Comparison of ENCODE assay signal across 8 mouse cellular contexts in genomic region chr15:82911001-82911964, GRCm38 (mm10).
DNase-seq lines count a peak whose midpoint lies in the region; ATAC-seq and TF ChIP-seq lines count a peak whose summit lies in the region.

No protein-coding gene starts in this region.

- H3K4me3 ChIP-seq in lung, embryonic 14.5 days (ENCODE audit: low read depth, low read length): peak overlapping the region; percentile 23
- peak overlapping the region; percentile 53 for H3K4me3 ChIP-seq in forebrain, embryonic 10.5 days
- H3K4me3 ChIP-seq in intestine, embryonic 15.5 days (replicated peaks): peak overlapping the region; percentile 4; the same call in 1 of the 2 replicates
- peak overlapping the region; percentile 35 for H3K4me3 ChIP-seq in neural tube, embryonic 13.5 days

- H3K27me3 ChIP-seq in lung, embryonic 14.5 days (ENCODE audit: insufficient read depth, low read length): peaks cover 21% of the 10 kb centered on the region; the same call in 1 of the 2 replicates
- peaks cover 98% of the 10 kb centered on the region for H3K27me3 ChIP-seq in forebrain, embryonic 10.5 days (ENCODE audit: poor library complexity, severe bottlenecking)
- H3K27me3 ChIP-seq in intestine, embryonic 15.5 days (replicated peaks): peaks cover 15% of the 10 kb centered on the region; the same call in 1 of the 2 replicates
- peaks cover 74% of the 10 kb centered on the region for H3K27me3 ChIP-seq in neural tube, embryonic 13.5 days

- H3K36me3 ChIP-seq in lung, embryonic 14.5 days (ENCODE audit: insufficient read depth): no peaks in the 10 kb centered on the region
- H3K36me3 ChIP-seq in forebrain, embryonic 10.5 days (replicated peaks): no peaks in the 10 kb centered on the region
- no peaks in the 10 kb centered on the region for H3K36me3 ChIP-seq in intestine, embryonic 15.5 days
- no peaks in the 10 kb centered on the region for H3K36me3 ChIP-seq in neural tube, embryonic 13.5 days

- DNase-seq in lung, embryonic 14.5 days: peak; percentile 62
- DNase-seq in lung, postnatal 36 days: no peak
- peak; percentile 70 for DNase-seq in forebrain, embryonic 10.5 days (ENCODE audit: extremely low spot score, low spot score)
- no peak for DNase-seq in adrenal gland, postnatal 4 days (ENCODE audit: low spot score in 2 of 2)
- DNase-seq in gastrocnemius, postnatal 25 days: no peak
- DNase-seq in urinary bladder, postnatal 10 days (ENCODE audit: low spot score): no peak

- peaks cover 16% of the 10 kb centered on the region for H3K4me1 ChIP-seq in lung, embryonic 14.5 days (ENCODE audit: insufficient read depth)
- H3K4me1 ChIP-seq in forebrain, embryonic 10.5 days: peaks cover 72% of the 10 kb centered on the region
- H3K4me1 ChIP-seq in intestine, embryonic 15.5 days (replicated peaks): peaks cover 15% of the 10 kb centered on the region
- peaks cover 60% of the 10 kb centered on the region for H3K4me1 ChIP-seq in neural tube, embryonic 13.5 days (replicated peaks)

- H3K4me2 ChIP-seq in lung, embryonic 14.5 days: peak overlapping the region; percentile 65
- peak overlapping the region; percentile 59 for H3K4me2 ChIP-seq in intestine, embryonic 15.5 days (replicated peaks)
- peak overlapping the region; percentile 78 for H3K4me2 ChIP-seq in neural tube, embryonic 13.5 days

- no peaks in the 10 kb centered on the region for H3K9me3 ChIP-seq in lung, embryonic 14.5 days (ENCODE audit: low read depth, low read length)
- H3K9me3 ChIP-seq in forebrain, embryonic 10.5 days: no peaks in the 10 kb centered on the region
- no peaks in the 10 kb centered on the region for H3K9me3 ChIP-seq in intestine, embryonic 15.5 days
- no peaks in the 10 kb centered on the region for H3K9me3 ChIP-seq in neural tube, embryonic 13.5 days

- peak overlapping the region; percentile 46 for H3K9ac ChIP-seq in lung, embryonic 14.5 days
- H3K9ac ChIP-seq in intestine, embryonic 15.5 days: 0 out of 2 replicates have a peak overlapping the region, but pooled peaks have one; percentile 28
- peak overlapping the region; percentile 71 for H3K9ac ChIP-seq in neural tube, embryonic 13.5 days

- TF ChIP-seq CTCF in lung, embryonic 14.5 days (IDR thresholded peaks at IDR 0.05; ENCODE audit: low read depth): no peak

- ATAC-seq in lung, embryonic 14.5 days (ENCODE audit: insufficient read depth): peak; percentile 61; the same call in 1 of the 2 replicates
- ATAC-seq in intestine, embryonic 15.5 days: peak; percentile 67
- ATAC-seq in neural tube, embryonic 13.5 days (ENCODE audit: low read depth): peak; percentile 76

- WGBS in lung, embryonic 14.5 days: 13% methylated on average over 44 of the region's 44 CpGs
- WGBS in forebrain, embryonic 10.5 days: 7% methylated on average over 44 of the region's 44 CpGs
- WGBS in intestine, embryonic 15.5 days: 24% methylated on average over 44 of the region's 44 CpGs
- 6% methylated on average over 44 of the region's 44 CpGs for WGBS in neural tube, embryonic 13.5 days

- no peak overlapping the region for H3K27ac ChIP-seq in lung, embryonic 14.5 days (ENCODE audit: low read depth)
- H3K27ac ChIP-seq in forebrain, embryonic 10.5 days: peak overlapping the region; percentile 82
- H3K27ac ChIP-seq in intestine, embryonic 15.5 days: no peak overlapping the region
- H3K27ac ChIP-seq in neural tube, embryonic 13.5 days (replicated peaks): peak overlapping the region; percentile 81

Comparison
In these comparisons a context has a peak if more than half of its experiments do, and no peak if none do; other contexts are left out.
1. DNase-seq: peak in lung, embryonic 14.5 days (single experiment) and forebrain, embryonic 10.5 days (single experiment); none in lung, postnatal 36 days (single experiment), adrenal gland, postnatal 4 days (0 of 2), gastrocnemius, postnatal 25 days (single experiment) and urinary bladder, postnatal 10 days (single experiment).
2. H3K27ac ChIP-seq: peak in forebrain, embryonic 10.5 days (single experiment) and neural tube, embryonic 13.5 days (single experiment); none in lung, embryonic 14.5 days (single experiment) and intestine, embryonic 15.5 days (single experiment).
3. Peak in every context shown above with its lines, with median percentiles within 50 percentile points of each other: ATAC-seq, H3K4me2 ChIP-seq, H3K4me3 ChIP-seq and H3K9ac ChIP-seq.